Mouse (Mus musculus) 3T3-L1 (cell line): ENCODE measurements around the gene Phkg1.
"Not testable (repeated sequence)": the region's sequence is repeated elsewhere in the genome, so short reads cannot be mapped to it uniquely, and the experiment has no call there.

ENCODE experiments used
- DNase-seq: peaks from one replicate; pipeline ENCODE4 v3.0.0-alpha.2; 2015; ENCODE audit warnings: low read depth, low spot score

Gene Phkg1

GRCm38 (mm10) chr5:129908242-129908965 lies 10.1 kb upstream of the Phkg1 start, which contains the start of gene Nupr1l:
Gene Nupr1l, plus strand, starts transcription at chr5:129908540.
- peak; percentile 82 for DNase-seq

GRCm38 (mm10) chr5:129907775-129908174 lies 9.4 kb upstream of the Phkg1 start:
- DNase-seq = no peak

GRCm38 (mm10) chr5:129895198-129896088 lies 2.9 kb downstream of the Phkg1 start, which contains the start of gene Zbed5:
Gene Zbed5, plus strand, starts transcription at chr5:129895723.
- DNase-seq = peak; percentile 99

- not testable (repeated sequence) for DNase-seq
These were observed 8.0 kb downstream of the Phkg1 start for GRCm38 (mm10) chr5:129890390-129890789.

GRCm38 (mm10) chr5:129886911-129887636 lies 11.3 kb downstream of the Phkg1 start, which contains the start of gene Chchd2:
Gene Chchd2, minus strand, starts transcription at chr5:129887470.
- DNase-seq = peak; percentile 99

- peak; percentile 72 for DNase-seq
These were observed 12.1 kb downstream of the Phkg1 start for GRCm38 (mm10) chr5:129886271-129886670.

GRCm38 (mm10) chr5:129879888-129880287 lies 18.5 kb downstream of the Phkg1 start:
- no peak for DNase-seq

GRCm38 (mm10) chr5:129878946-129879345 lies 19.4 kb downstream of the Phkg1 start:
- DNase-seq = peak; percentile 94

GRCm38 (mm10) chr5:129877731-129878455 lies 20.5 kb downstream of the Phkg1 start:
- DNase-seq = no peak

GRCm38 (mm10) chr5:129875098-129875497 lies 23.3 kb downstream of the Phkg1 start:
- DNase-seq = no peak

GRCm38 (mm10) chr5:129873942-129874341 lies 24.4 kb downstream of the Phkg1 start:
- no peak for DNase-seq

- DNase-seq = no peak
These were observed 27.1 kb downstream of the Phkg1 start for GRCm38 (mm10) chr5:129871238-129871637.

- no peak for DNase-seq
These were observed 28.9 kb downstream of the Phkg1 start for GRCm38 (mm10) chr5:129869238-129869995.

GRCm38 (mm10) chr5:129865841-129866240 lies 32.5 kb downstream of the Phkg1 start:
- no peak for DNase-seq

GRCm38 (mm10) chr5:129864467-129864866 lies 33.9 kb downstream of the Phkg1 start:
- peak; percentile 27 for DNase-seq

- DNase-seq = no peak
These were observed 36.0 kb downstream of the Phkg1 start for GRCm38 (mm10) chr5:129862325-129862724.

- DNase-seq = no peak
These were observed 41.9 kb downstream of the Phkg1 start for GRCm38 (mm10) chr5:129856414-129856813.

GRCm38 (mm10) chr5:129855163-129855562 lies 43.2 kb downstream of the Phkg1 start:
- no peak for DNase-seq

GRCm38 (mm10) chr5:129847558-129847820 lies 50.9 kb downstream of the Phkg1 start:
- DNase-seq = no peak

GRCm38 (mm10) chr5:129846752-129847557 lies 51.4 kb downstream of the Phkg1 start, which contains the start of gene Sumf2:
Gene Sumf2, plus strand, starts transcription at chr5:129846986.
- peak; percentile 97 for DNase-seq
